Mouse (Mus musculus) heart, embryonic 15.5 days (tissue): ENCODE data around the gene Smad6. TPM values are rescaled to one million over a fixed set of nuclear protein-coding genes. Genes with fewer than 3 reads are reported as not detected.

ENCODE experiments used
- ATAC-seq: fragments of 200-750 bp; cut with Nextera tagmentation; replicated peaks from 2 replicates; pipeline ENCODE4 v1.8.0; 2017; ENCODE audit warnings: low read depth, moderate TSS enrichment; ENCODE audit not compliant: insufficient number of reproducible peaks, insufficient read depth, low FRiP score
- H3K27ac ChIP-seq: fragments of 300-500 bp; sonication (generic); 2 replicates; pipeline ENCODE4 v1.5.1; 2015; ENCODE audit warnings: mild to moderate bottlenecking, inconsistent platforms
- H3K27me3 ChIP-seq: fragments of 300-500 bp; sonication (generic); 2 replicates; pipeline ENCODE4 v1.6.1; 2015; ENCODE audit warnings: inconsistent platforms
- H3K36me3 ChIP-seq: fragments of 300-500 bp; sonication (generic); 2 replicates; pipeline ENCODE4 v1.6.1; 2015; ENCODE audit warnings: mild to moderate bottlenecking, inconsistent platforms
- H3K4me1 ChIP-seq: fragments of 300-500 bp; sonication (generic); replicated peaks from 2 replicates; pipeline ENCODE4 v1.6.1; 2015; ENCODE audit warnings: inconsistent platforms
- H3K4me2 ChIP-seq: fragments of 300-500 bp; sonication (generic); 2 replicates; pipeline ENCODE4 v1.6.1; 2015; ENCODE audit warnings: inconsistent platforms, mild to moderate bottlenecking, moderate library complexity
- H3K4me3 ChIP-seq: fragments of 300-500 bp; sonication (generic); 2 replicates; pipeline ENCODE4 v1.5.1; 2015; ENCODE audit warnings: mild to moderate bottlenecking, inconsistent platforms
- H3K9ac ChIP-seq: fragments of 300-500 bp; sonication (generic); 2 replicates; pipeline ENCODE4 v1.6.1; 2015; ENCODE audit warnings: mild to moderate bottlenecking, inconsistent platforms
- H3K9me3 ChIP-seq: fragments of 300-500 bp; sonication (generic); replicated peaks from 2 replicates; pipeline ENCODE4 v1.6.1; 2016; ENCODE audit warnings: inconsistent platforms
- WGBS: fragments of 180-500 bp; shearing (Covaris S2); methylation state at CpG from one replicate; pipeline ENCODE4 v1.1.7; 2015; ENCODE audit warnings: mixed read lengths; 5-methylcytosine and 5-hydroxymethylcytosine counted together
- polyA plus RNA-seq: library from polyadenylated mRNA; unstranded; fragments of >200 nt; fragmentation: Nextera tagmentation; extraction: Ambion mirVana; gene quantifications from 2 replicates; pipeline ENCODE4 v1.2.1, GENCODE M21; 2015

Gene Smad6
- polyA plus RNA-seq, 1 experiment from 2014 or later = 16.4 TPM

DNA sequence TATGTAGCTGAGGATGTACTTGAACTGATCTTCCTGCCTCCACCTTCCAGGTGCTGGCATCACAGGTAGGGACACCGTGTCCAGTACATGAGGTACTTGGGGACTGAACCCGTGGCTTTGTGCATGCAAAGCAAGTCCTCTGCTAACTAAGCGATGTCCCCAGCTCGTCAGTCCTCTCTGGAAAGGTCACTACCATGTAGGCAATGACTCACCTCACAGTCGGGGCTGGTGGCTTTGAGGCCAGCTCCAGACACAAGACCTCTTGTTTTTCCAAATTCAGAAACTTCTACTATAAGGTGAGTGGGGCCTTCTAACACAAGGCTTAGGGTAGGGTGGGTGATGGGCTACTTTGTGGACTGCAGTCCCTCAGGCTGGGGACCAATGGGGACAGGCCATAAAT is 21.8 kb downstream of the Smad6 start:
- ATAC-seq = no peak
- 81% methylated on average over 5 of the region's 5 CpGs for WGBS
- Histone ChIP-seq H3K36me3 (peaks cover 26% of the 10 kb centered on the region), H3K4me3 (no peak overlapping the region), H3K4me1 (peaks cover 64% of the 10 kb centered on the region), H3K9me3 (no peaks in the 10 kb centered on the region), H3K27me3 (no peaks in the 10 kb centered on the region), H3K4me2 (no peak overlapping the region), H3K27ac (no peak overlapping the region), H3K9ac (no peak overlapping the region)

DNA sequence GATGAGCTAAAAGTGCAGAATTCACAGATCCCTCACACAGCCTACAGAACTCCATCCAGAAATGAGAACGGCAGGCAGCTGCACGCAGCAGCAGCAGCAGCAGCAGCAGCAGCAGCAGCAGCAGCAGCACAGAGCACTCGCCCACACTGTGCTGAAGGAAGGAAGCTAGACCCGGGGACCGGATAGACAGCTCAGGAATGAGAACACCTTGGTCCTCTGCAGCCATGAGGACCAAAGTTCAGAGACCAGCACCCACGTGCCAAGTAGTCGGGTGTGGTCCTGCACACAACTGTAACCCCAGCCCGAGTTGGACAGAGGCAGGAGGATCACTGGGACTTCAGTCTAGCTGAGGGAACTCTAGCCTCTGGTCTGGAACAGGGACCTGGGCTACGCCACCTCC is 22.7 kb downstream of the Smad6 start:
- Histone ChIP-seq H3K9ac (no peak overlapping the region), H3K4me1 (peaks cover 59% of the 10 kb centered on the region), H3K4me3 (no peak overlapping the region), H3K27ac (no peak overlapping the region), H3K36me3 (peaks cover 18% of the 10 kb centered on the region), H3K4me2 (no peak overlapping the region), H3K27me3 (no peaks in the 10 kb centered on the region), H3K9me3 (no peaks in the 10 kb centered on the region)
- ATAC-seq = no peak
- WGBS = 71% methylated on average over 9 of the region's 9 CpGs

DNA sequence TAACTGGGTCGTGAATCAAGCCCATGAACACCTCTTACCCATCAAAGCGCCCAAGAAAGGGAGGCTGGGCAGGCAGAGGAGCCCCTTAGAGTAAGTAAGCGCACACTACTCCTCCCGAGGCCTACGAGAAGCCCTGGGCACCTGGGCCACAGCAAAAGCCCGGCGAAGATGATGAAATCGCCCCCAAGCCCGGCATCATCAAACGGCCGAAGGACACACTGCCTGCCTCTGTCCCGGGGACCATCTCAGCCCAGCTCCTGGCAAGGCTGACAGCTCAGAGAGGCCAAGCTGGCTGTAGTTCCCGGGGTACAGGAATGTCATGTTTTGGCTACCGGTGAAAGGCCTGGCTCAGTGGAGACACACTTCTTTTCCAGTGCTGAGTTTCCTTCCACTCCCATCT is 23.8 kb downstream of the Smad6 start:
- ATAC-seq = no peak
- WGBS = 68% methylated on average over 14 of the region's 14 CpGs
- Histone ChIP-seq H3K9ac (no peak overlapping the region), H3K27ac (peak overlapping the region; percentile 38), H3K36me3 (peaks cover 13% of the 10 kb centered on the region; the same call in 1 of the 2 replicates), H3K27me3 (no peaks in the 10 kb centered on the region), H3K4me3 (no peak overlapping the region), H3K9me3 (no peaks in the 10 kb centered on the region), H3K4me1 (peaks cover 57% of the 10 kb centered on the region), H3K4me2 (no peak overlapping the region)

DNA sequence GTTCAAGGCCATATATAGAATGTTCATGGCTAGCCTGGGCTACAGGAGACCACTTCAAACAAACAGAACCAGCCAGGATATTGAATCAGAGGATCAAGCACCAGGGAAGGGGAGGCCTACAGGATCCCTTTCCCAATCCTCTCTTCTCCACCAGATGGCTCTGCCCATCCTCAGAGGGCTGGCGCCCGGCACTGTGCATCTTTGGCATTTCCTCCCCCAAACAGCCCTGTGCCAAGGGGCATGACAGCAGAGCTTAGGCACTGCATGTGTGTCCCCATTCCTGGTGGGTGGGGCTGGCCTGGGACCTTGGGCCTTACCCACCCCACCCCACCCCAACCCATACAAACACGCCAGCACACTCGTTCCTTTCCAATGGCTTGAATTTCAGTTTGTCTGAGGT is 24.4 kb downstream of the Smad6 start:
- peaks cover 57% of the 10 kb centered on the region for H3K4me1 ChIP-seq
- no peak overlapping the region for H3K4me2 ChIP-seq
- H3K4me3 ChIP-seq = no peak overlapping the region
- peak overlapping the region; percentile 38 for H3K27ac ChIP-seq
- no peaks in the 10 kb centered on the region for H3K27me3 ChIP-seq
- ATAC-seq = peak; percentile 38; the same call in 1 of the 2 replicates
- 68% methylated on average over 4 of the region's 4 CpGs for WGBS
- peaks cover 13% of the 10 kb centered on the region; the same call in 1 of the 2 replicates for H3K36me3 ChIP-seq
- no peak overlapping the region for H3K9ac ChIP-seq
- no peaks in the 10 kb centered on the region for H3K9me3 ChIP-seq

DNA sequence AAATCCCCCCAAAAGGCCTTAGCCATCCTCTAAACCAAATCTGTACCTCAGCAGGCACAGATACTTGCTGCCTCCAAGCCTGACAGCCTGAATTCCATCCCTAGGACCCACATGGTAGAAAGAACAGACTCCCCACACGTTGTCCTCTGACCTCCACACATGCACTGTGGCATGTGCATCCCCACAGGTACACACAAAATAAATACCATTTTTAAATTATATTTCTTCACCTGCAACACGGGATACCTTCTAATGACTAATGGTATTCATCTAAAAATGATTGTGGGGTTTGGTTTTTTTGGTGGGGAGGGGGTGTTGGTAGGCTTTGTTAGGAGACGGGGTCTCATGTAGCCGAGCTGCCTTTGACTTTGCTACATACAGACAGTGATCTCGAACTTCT is 28.6 kb downstream of the Smad6 start:
- Histone ChIP-seq H3K36me3 (no peaks in the 10 kb centered on the region; the same call in 1 of the 2 replicates), H3K4me3 (no peak overlapping the region), H3K4me2 (no peak overlapping the region), H3K4me1 (peaks cover 66% of the 10 kb centered on the region), H3K27me3 (no peaks in the 10 kb centered on the region), H3K9ac (no peak overlapping the region), H3K27ac (peak overlapping the region; percentile 58), H3K9me3 (no peaks in the 10 kb centered on the region)
- ATAC-seq = no peak
- WGBS = 76% methylated on average over 5 of the region's 5 CpGs

DNA sequence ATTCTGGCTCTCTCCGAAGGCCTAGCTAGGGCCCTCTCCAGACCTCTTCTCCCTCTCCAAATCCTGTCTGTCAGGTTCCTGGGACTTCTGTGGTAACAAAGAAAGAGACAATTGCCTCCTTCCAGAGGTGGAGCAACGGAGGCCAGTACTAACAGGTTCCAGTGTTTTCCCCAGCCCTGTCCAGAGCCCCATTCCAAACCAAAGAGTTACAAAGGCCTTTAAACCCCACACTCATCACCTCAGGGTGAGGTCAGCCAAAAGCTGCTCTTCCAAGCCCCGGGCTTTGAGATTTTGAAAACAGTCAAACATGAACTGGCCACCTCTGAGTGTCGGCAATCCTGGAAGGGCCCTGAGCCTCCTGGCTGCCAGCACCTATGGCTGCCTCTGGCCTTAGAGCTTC is 29.1 kb downstream of the Smad6 start:
- H3K27ac ChIP-seq = peak overlapping the region; percentile 58
- no peak overlapping the region for H3K9ac ChIP-seq
- ATAC-seq = no peak
- no peak overlapping the region for H3K4me2 ChIP-seq
- 37% methylated on average over 4 of the region's 4 CpGs for WGBS
- no peaks in the 10 kb centered on the region for H3K9me3 ChIP-seq
- peaks cover 66% of the 10 kb centered on the region for H3K4me1 ChIP-seq
- no peaks in the 10 kb centered on the region; the same call in 1 of the 2 replicates for H3K36me3 ChIP-seq
- H3K4me3 ChIP-seq = no peak overlapping the region
- H3K27me3 ChIP-seq = no peaks in the 10 kb centered on the region

DNA sequence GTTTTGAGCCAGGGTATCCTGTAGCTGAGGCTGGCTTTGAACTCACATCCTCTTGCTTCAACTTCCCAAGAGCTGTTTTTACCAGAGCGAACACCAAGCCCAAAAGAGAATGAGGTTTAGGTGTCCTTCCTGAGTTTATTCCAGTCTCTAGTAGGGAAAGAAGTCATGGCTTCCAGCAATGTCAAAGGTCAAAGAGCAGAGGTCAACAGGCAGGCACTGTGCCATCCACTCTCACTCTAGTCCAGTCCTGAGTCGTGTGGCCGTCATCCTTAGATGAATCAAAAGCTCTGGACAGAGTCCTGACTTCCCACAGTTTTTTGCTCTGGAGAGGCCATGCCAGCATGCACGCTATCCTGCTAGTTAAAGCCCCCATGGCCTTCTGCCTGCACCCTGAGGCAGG is 30.7 kb downstream of the Smad6 start:
- Histone ChIP-seq H3K9me3 (no peaks in the 10 kb centered on the region), H3K27me3 (no peaks in the 10 kb centered on the region), H3K9ac (no peak overlapping the region), H3K4me2 (no peak overlapping the region), H3K36me3 (no peaks in the 10 kb centered on the region; the same call in 1 of the 2 replicates), H3K4me3 (no peak overlapping the region), H3K4me1 (peaks cover 72% of the 10 kb centered on the region), H3K27ac (peak overlapping the region; percentile 43; the same call in 1 of the 2 replicates)
- 71% methylated on average over 4 of the region's 4 CpGs for WGBS
- no peak for ATAC-seq

DNA sequence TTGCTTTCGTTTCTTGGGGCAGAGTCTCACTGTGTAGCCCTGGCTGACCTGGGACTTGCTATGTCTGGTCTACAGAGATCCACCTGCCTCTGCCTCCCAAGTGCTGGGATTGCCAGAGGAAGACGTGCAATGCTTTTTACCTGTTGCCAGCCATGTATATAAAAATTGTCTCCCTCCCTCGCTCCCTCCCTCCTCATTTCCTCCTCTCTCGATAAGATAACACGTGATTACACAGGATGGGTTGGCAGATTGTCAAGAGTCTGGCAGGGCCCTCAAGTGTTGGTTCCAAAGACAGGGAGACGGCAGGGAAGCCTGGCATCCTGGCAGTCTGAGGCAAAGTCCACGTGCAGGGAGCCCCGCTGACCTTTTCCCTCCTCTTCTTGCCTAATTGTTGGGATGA is 32.2 kb downstream of the Smad6 start:
- H3K36me3 ChIP-seq = no peaks in the 10 kb centered on the region; the same call in 1 of the 2 replicates
- no peak overlapping the region for H3K4me3 ChIP-seq
- no peak for ATAC-seq
- H3K9ac ChIP-seq = no peak overlapping the region
- WGBS = 22% methylated on average over 8 of the region's 8 CpGs
- H3K9me3 ChIP-seq = no peaks in the 10 kb centered on the region
- H3K4me2 ChIP-seq = no peak overlapping the region
- H3K27ac ChIP-seq = peak overlapping the region; percentile 35
- H3K27me3 ChIP-seq = no peaks in the 10 kb centered on the region
- peaks cover 87% of the 10 kb centered on the region for H3K4me1 ChIP-seq

DNA sequence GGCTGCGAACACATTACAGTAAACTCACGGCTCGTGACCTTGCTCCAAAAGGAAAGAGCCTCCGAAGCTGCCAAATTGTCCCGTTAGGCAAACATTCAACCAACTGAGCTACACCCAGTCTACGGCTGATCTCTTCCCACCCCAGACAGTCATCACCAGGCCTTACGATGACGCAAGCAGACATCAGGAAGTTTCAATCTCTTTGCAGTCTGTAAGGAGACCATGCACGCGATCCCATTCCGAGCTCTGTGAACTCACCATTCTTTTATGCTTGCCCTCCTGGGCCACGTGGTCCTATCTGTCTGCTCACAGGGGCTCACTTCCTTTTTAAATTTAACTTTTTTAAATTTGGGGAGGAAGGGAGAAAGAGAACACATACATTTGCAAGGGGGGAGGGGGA is 32.6 kb downstream of the Smad6 start:
- Histone ChIP-seq H3K9ac (no peak overlapping the region), H3K27me3 (no peaks in the 10 kb centered on the region), H3K4me3 (no peak overlapping the region), H3K4me1 (peaks cover 90% of the 10 kb centered on the region), H3K36me3 (no peaks in the 10 kb centered on the region; the same call in 1 of the 2 replicates), H3K9me3 (no peaks in the 10 kb centered on the region), H3K27ac (peak overlapping the region; percentile 35; the same call in 1 of the 2 replicates), H3K4me2 (no peak overlapping the region)
- WGBS = 60% methylated on average over 12 of the region's 12 CpGs
- ATAC-seq = no peak

DNA sequence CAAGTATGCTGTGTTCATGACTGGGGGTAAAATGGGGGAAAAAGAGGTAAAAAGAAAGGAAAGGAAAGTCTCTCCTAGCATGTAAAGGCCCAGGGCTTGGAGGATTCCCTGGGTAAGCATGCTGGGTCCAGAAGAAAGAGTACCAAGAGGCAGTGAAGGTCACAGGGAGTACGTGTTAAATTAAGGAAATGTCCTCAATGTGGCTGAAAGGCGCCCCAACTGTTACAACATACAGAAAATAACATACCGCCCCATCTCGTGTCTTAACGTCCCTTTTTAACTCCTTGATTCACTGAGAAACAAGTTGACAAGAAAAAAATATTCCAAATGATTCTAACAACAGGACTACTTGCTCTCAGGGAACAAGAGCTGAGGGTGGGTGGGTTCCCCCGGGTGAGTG is 36.7 kb downstream of the Smad6 start:
- no peak for ATAC-seq
- no peaks in the 10 kb centered on the region for H3K27me3 ChIP-seq
- H3K9ac ChIP-seq = no peak overlapping the region
- no peak overlapping the region for H3K4me2 ChIP-seq
- peaks cover 92% of the 10 kb centered on the region for H3K4me1 ChIP-seq
- H3K36me3 ChIP-seq = no peaks in the 10 kb centered on the region
- H3K9me3 ChIP-seq = no peaks in the 10 kb centered on the region
- H3K4me3 ChIP-seq = no peak overlapping the region
- peak overlapping the region; percentile 58 for H3K27ac ChIP-seq
- WGBS = 58% methylated on average over 6 of the region's 6 CpGs

DNA sequence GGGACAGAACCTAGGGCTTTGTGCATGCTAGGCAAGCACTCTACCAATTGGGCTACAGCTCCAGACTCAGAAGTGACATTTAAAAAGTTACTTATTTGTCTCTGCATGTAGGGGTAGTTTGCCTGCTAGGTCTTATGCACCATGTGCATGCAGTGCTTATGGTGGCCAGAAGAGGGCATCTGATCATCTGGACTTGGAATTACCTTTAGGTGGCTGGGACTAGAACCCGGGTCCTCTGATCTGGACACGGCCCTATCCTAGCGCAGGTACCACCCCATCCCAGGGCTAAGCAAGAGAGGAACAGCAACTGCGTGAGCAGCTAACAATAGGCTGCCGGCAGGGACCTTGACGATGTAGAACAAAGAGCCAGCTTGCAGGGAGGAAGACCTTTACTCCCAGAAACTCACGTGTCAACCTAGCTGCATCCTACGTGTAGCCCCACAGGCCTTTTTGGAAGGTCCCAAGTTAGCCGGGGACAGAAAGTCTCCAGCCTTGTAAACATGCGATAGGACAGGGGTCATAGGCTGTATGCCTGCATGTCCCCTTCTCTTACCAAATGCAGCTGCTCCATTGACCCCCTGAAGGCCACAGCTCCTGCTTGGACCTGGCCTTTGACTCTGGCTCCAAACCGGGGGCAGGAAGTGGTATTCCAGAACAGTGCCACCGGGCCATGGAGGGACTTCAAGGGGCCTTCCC is 38.8 kb downstream of the Smad6 start:
- Histone ChIP-seq H3K36me3 (no peaks in the 10 kb centered on the region), H3K4me1 (peaks cover 92% of the 10 kb centered on the region), H3K27ac (peak overlapping the region; percentile 45), H3K4me3 (no peak overlapping the region), H3K4me2 (no peak overlapping the region), H3K9ac (no peak overlapping the region), H3K9me3 (no peaks in the 10 kb centered on the region), H3K27me3 (no peaks in the 10 kb centered on the region)
- WGBS = 77% methylated on average over 12 of the region's 12 CpGs
- ATAC-seq = no peak

DNA sequence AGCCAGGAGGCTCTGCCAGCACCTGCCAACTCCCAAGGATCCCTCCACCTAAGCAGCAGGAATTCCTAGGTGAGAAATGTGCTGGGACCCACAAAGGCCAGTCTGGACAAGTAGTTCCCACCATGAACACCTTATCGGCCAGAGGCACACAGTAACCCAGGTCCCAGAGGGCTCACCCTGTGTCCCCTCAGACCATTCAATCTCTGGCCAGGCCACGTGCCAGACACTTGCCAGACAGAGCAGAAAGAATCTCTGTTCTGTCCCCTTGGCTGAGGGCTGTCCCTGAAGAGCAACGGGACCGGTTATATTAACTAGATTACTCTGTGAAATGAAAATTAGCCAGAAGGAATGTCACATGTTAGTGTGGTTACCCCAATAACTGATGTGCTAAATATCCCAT is 39.9 kb downstream of the Smad6 start:
- Histone ChIP-seq H3K27ac (peak overlapping the region; percentile 81), H3K27me3 (no peaks in the 10 kb centered on the region), H3K4me2 (no peak overlapping the region), H3K4me3 (no peak overlapping the region), H3K4me1 (peaks cover 97% of the 10 kb centered on the region), H3K36me3 (no peaks in the 10 kb centered on the region), H3K9ac (no peak overlapping the region), H3K9me3 (no peaks in the 10 kb centered on the region)
- ATAC-seq = no peak
- 31% methylated on average over 4 of the region's 4 CpGs for WGBS
